Mouse (Mus musculus): ENCODE measurements around the gene Lrrc56. TPM values are rescaled to one million over a fixed set of nuclear protein-coding genes. Genes with fewer than 3 reads are reported as not detected.
A peak's percentile ranks its signal among the peaks of the same experiment; 100 is the strongest.

Gene Lrrc56
- polyA plus RNA-seq, 1 experiment from 2014 or later = 7.1 TPM

DNA sequence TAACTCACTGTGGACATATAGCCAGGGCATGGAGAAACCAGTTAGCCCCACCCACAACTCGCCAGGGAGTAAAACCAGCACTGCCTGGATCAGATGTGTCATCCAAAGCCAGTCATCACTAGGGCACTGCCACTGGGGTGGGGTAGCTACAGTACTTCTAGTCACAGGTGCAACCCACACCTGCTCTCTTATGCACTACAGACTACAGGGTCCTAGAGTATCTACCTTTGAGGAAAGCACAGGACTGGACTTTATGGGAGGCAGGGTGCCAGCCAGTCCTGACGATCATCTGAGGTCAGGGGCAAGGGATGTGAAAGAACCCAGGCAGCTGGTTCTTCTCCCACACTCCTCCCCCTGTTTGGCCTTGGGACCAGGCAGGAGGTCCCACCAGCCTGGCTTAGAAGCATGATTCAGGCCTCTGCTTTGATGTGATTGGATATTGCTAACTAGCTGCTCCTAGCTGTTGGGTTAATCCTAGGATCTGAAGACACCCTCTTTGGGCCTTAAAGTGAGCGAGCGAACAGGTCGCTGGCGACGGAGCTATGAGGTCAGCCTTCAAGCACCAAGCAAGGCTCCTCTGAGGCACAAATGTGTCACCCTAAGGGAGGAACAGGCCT lies 25.9 kb upstream of the Lrrc56 start:
- Histone ChIP-seq H3K4me1 (ENCODE audit: control insufficient read depth, insufficient read depth, low read length) (peaks cover 27% of the 10 kb centered on the region), H3K9ac (ENCODE audit: low read length) (peak overlapping the region; percentile 82), H3K4me3 (replicated peaks; ENCODE audit: low read length) (peak overlapping the region; percentile 71), H3K36me3 (ENCODE audit: control insufficient read depth, insufficient read depth, low read length) (peaks cover 9% of the 10 kb centered on the region; the same call in 1 of the 2 replicates), H3K4me2 (ENCODE audit: low read depth, low read length) (peak overlapping the region; percentile 85), H3K27ac (ENCODE audit: low read length) (peak overlapping the region; percentile 94), H3K9me3 (replicated peaks; ENCODE audit: control insufficient read depth, low read length) (no peaks in the 10 kb centered on the region), H3K27me3 (ENCODE audit: control insufficient read depth, insufficient read depth, low read length) (no peaks in the 10 kb centered on the region)
- WGBS = 7% methylated on average over 7 of the region's 7 CpGs
- ATAC-seq (ENCODE audit: insufficient read depth, low FRiP score) = peak; percentile 5; the same call in 1 of the 2 replicates

DNA sequence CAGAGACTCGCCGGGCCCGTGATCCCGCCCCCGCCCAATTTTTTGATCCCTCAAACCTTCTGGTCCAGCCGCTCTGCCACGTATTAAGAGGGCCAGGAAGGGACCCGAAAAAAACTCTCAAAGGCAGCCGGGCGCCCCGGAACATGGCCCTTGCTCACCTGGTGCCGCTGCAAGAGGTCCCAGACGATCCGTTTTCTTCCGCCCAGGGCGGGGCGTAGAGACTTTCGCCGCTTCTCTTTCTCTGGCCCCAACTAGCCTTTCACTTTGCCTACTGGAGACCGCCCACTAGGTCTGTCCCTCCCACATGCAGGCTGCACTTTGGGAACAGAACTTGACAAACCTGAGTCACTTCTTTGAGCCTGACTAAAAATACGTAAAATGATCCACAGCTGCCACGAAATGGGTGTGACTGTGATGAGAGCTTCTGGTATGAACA lies 25.4 kb upstream of the Lrrc56 start:
- peaks cover 9% of the 10 kb centered on the region; the same call in 1 of the 2 replicates for H3K36me3 ChIP-seq (ENCODE audit: control insufficient read depth, insufficient read depth, low read length)
- peak overlapping the region; percentile 85 for H3K4me2 ChIP-seq (ENCODE audit: low read depth, low read length)
- ATAC-seq (ENCODE audit: insufficient read depth, low FRiP score) = peak; percentile 51
- peak overlapping the region; percentile 82 for H3K9ac ChIP-seq (ENCODE audit: low read length)
- WGBS = under 1% methylated on average over 22 of the region's 22 CpGs
- peak overlapping the region; percentile 94 for H3K27ac ChIP-seq (ENCODE audit: low read length)
- peak overlapping the region; percentile 71 for H3K4me3 ChIP-seq (replicated peaks; ENCODE audit: low read length)
- H3K27me3 ChIP-seq (ENCODE audit: control insufficient read depth, insufficient read depth, low read length) = no peaks in the 10 kb centered on the region
- H3K9me3 ChIP-seq (replicated peaks; ENCODE audit: control insufficient read depth, low read length) = no peaks in the 10 kb centered on the region
- peaks cover 33% of the 10 kb centered on the region for H3K4me1 ChIP-seq (ENCODE audit: control insufficient read depth, insufficient read depth, low read length)

DNA sequence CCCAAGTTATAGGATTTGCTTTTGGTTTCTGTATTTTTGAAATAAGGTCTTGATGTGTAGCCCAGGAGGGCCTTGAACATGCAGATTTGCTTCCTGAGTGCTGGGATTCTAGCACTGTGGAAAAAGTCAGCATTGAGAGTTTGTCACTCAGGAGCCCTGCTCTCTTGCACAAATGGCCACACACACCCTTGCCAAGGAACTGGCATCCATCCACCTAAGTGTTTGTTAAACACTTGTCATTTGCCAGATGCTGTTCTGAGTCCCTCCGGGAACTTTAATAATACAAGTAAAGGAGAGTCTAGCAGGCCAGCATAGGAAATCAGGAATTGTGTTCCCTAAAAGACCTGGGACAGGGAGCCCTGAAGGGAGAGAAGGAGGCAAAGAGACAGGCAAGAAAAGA lies 24.7 kb upstream of the Lrrc56 start:
- H3K9me3 ChIP-seq (replicated peaks; ENCODE audit: control insufficient read depth, low read length) = no peaks in the 10 kb centered on the region
- peaks cover 32% of the 10 kb centered on the region for H3K4me1 ChIP-seq (ENCODE audit: control insufficient read depth, insufficient read depth, low read length)
- H3K36me3 ChIP-seq (ENCODE audit: control insufficient read depth, insufficient read depth, low read length) = peaks cover 3% of the 10 kb centered on the region; the same call in 1 of the 2 replicates
- WGBS = 43% methylated on average over 1 of the region's 1 CpGs
- no peak for ATAC-seq (ENCODE audit: insufficient read depth, low FRiP score)
- H3K27ac ChIP-seq (ENCODE audit: low read length) = peak overlapping the region; percentile 94
- no peak overlapping the region for H3K4me3 ChIP-seq (replicated peaks; ENCODE audit: low read length)
- H3K9ac ChIP-seq (ENCODE audit: low read length) = peak overlapping the region; percentile 82; the same call in 1 of the 2 replicates
- H3K27me3 ChIP-seq (ENCODE audit: control insufficient read depth, insufficient read depth, low read length) = no peaks in the 10 kb centered on the region
- peak overlapping the region; percentile 85 for H3K4me2 ChIP-seq (ENCODE audit: low read depth, low read length)

GRCm38 (mm10) chr7:141169866-141170265 lies 24.1 kb upstream of the Lrrc56 start:
- Histone ChIP-seq H3K36me3 (ENCODE audit: control insufficient read depth, insufficient read depth, low read length) (peaks cover 3% of the 10 kb centered on the region; the same call in 1 of the 2 replicates), H3K27me3 (ENCODE audit: control insufficient read depth, insufficient read depth, low read length) (no peaks in the 10 kb centered on the region), H3K4me3 (replicated peaks; ENCODE audit: low read length) (no peak overlapping the region), H3K4me2 (ENCODE audit: low read depth, low read length) (no peak overlapping the region), H3K4me1 (ENCODE audit: control insufficient read depth, insufficient read depth, low read length) (peaks cover 28% of the 10 kb centered on the region), H3K9me3 (replicated peaks; ENCODE audit: control insufficient read depth, low read length) (no peaks in the 10 kb centered on the region), H3K27ac (ENCODE audit: low read length) (peak overlapping the region; percentile 94), H3K9ac (ENCODE audit: low read length) (peak overlapping the region; percentile 4; the same call in 1 of the 2 replicates)
- ATAC-seq (ENCODE audit: insufficient read depth, low FRiP score) = no peak

- H3K27ac ChIP-seq (ENCODE audit: low read length) = peak within 1 kb of the TSS; percentile 95
- H3K4me2 ChIP-seq (ENCODE audit: low read depth, low read length) = peak within 1 kb of the TSS; percentile 70
- WGBS = 2% methylated on average over 55 of the region's 55 CpGs
- no peaks in the 10 kb centered on the region for H3K27me3 ChIP-seq (ENCODE audit: control insufficient read depth, insufficient read depth, low read length)
- peaks cover 22% of the 10 kb centered on the region for H3K4me1 ChIP-seq (ENCODE audit: control insufficient read depth, insufficient read depth, low read length)
- H3K9me3 ChIP-seq (replicated peaks; ENCODE audit: control insufficient read depth, low read length) = no peaks in the 10 kb centered on the region
- peak within 1 kb of the TSS; percentile 83 for H3K9ac ChIP-seq (ENCODE audit: low read length)
- H3K4me3 ChIP-seq (replicated peaks; ENCODE audit: low read length) = peak within 1 kb of the TSS; percentile 61
- peak; percentile 95 for ATAC-seq (ENCODE audit: insufficient read depth, low FRiP score)
- H3K36me3 ChIP-seq (ENCODE audit: control insufficient read depth, insufficient read depth, low read length) = no peaks in the 10 kb centered on the region
Measured at GRCm38 (mm10) chr7:141172116-141173006, 21.6 kb upstream of the Lrrc56 start, which contains the start of gene Rnh1. Gene Rnh1 (minus strand): TSS chr7:141172857.

GRCm38 (mm10) chr7:141173323-141173850 lies 20.6 kb upstream of the Lrrc56 start:
- Histone ChIP-seq H3K4me1 (ENCODE audit: control insufficient read depth, insufficient read depth, low read length) (peaks cover 16% of the 10 kb centered on the region), H3K36me3 (ENCODE audit: control insufficient read depth, insufficient read depth, low read length) (no peaks in the 10 kb centered on the region), H3K9me3 (replicated peaks; ENCODE audit: control insufficient read depth, low read length) (no peaks in the 10 kb centered on the region), H3K27ac (ENCODE audit: low read length) (peak overlapping the region; percentile 95), H3K9ac (ENCODE audit: low read length) (peak overlapping the region; percentile 83), H3K27me3 (ENCODE audit: control insufficient read depth, insufficient read depth, low read length) (no peaks in the 10 kb centered on the region), H3K4me2 (ENCODE audit: low read depth, low read length) (peak overlapping the region; percentile 70), H3K4me3 (replicated peaks; ENCODE audit: low read length) (peak overlapping the region; percentile 61)
- 67% methylated on average over 5 of the region's 5 CpGs for WGBS
- no peak for ATAC-seq (ENCODE audit: insufficient read depth, low FRiP score)

DNA sequence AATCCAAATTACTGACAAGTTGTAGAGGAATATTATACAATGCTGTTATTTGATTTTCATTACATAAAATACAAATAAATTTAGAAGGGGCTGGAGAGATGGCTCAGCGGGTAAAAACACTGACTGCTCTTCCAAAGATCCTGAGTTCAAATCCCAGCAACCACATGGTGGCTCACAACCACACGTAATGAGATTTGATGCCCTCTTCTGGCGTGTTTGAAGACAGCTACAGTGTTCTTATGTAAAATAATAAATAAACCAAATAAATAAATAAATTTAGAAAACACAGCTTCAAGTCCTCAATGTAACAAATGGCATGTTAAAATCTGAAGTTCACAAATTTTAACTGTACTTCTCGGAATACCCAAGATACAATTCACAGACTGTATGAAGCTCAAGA lies 18.9 kb upstream of the Lrrc56 start:
- H3K4me1 ChIP-seq (ENCODE audit: control insufficient read depth, insufficient read depth, low read length) = peaks cover 6% of the 10 kb centered on the region; the same call in 1 of the 2 replicates
- H3K9me3 ChIP-seq (replicated peaks; ENCODE audit: control insufficient read depth, low read length) = no peaks in the 10 kb centered on the region
- no peaks in the 10 kb centered on the region for H3K27me3 ChIP-seq (ENCODE audit: control insufficient read depth, insufficient read depth, low read length)
- ATAC-seq (ENCODE audit: insufficient read depth, low FRiP score) = no peak
- H3K27ac ChIP-seq (ENCODE audit: low read length) = no peak overlapping the region
- no peak overlapping the region for H3K4me3 ChIP-seq (replicated peaks; ENCODE audit: low read length)
- no peaks in the 10 kb centered on the region for H3K36me3 ChIP-seq (ENCODE audit: control insufficient read depth, insufficient read depth, low read length)
- WGBS = 86% methylated on average over 4 of the region's 4 CpGs
- H3K9ac ChIP-seq (ENCODE audit: low read length) = no peak overlapping the region
- H3K4me2 ChIP-seq (ENCODE audit: low read depth, low read length) = no peak overlapping the region

DNA sequence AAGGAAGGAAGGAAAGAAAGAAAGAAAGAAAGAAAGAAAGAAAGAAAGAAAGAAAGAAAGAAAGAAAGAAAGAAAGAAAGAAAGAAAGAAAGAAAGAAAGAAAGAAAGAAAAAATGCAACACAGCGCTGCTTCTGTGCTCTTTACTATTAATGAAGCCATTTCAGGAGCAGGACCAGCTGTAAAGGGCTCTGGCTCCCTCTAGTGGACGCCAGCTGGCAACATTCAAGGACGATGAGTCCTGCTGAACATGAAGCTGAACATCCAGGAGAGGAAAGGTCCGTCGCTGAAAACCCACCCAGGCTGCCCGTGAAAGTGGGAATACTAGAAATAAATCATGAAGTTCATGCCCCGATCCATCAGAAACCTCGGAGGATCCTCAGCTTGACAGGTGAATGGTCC lies 17.8 kb upstream of the Lrrc56 start:
- Histone ChIP-seq H3K36me3 (ENCODE audit: control insufficient read depth, insufficient read depth, low read length) (no peaks in the 10 kb centered on the region), H3K27ac (ENCODE audit: low read length) (no peak overlapping the region), H3K4me1 (ENCODE audit: control insufficient read depth, insufficient read depth, low read length) (peaks cover 6% of the 10 kb centered on the region; the same call in 1 of the 2 replicates), H3K9ac (ENCODE audit: low read length) (no peak overlapping the region; the same call in 1 of the 2 replicates), H3K27me3 (ENCODE audit: control insufficient read depth, insufficient read depth, low read length) (no peaks in the 10 kb centered on the region), H3K9me3 (replicated peaks; ENCODE audit: control insufficient read depth, low read length) (no peaks in the 10 kb centered on the region), H3K4me2 (ENCODE audit: low read depth, low read length) (no peak overlapping the region), H3K4me3 (replicated peaks; ENCODE audit: low read length) (no peak overlapping the region)
- 0% methylated on average over 8 of the region's 8 CpGs for WGBS
- no peak for ATAC-seq (ENCODE audit: insufficient read depth, low FRiP score)

DNA sequence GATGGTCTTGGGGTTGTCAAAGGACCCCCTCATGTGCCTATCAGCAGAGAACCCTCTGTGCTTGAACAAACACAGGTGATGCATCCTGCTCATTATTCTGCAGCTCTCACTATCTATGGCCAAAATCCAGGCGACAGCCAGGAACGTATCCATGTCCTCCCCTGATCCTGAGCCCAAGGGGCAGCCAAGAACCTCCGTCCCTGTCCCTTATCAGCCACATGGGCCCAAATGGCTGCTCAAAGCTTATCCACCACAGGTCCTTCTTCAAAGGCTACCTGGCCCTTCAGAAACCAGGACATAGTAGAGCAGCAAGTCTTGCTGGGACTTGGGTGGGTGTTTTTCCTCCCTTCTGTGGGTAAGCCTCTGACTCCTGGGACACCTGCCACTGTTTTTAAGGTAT lies 5.8 kb upstream of the Lrrc56 start:
- H3K4me3 ChIP-seq (replicated peaks; ENCODE audit: low read length) = no peak overlapping the region
- no peaks in the 10 kb centered on the region for H3K9me3 ChIP-seq (replicated peaks; ENCODE audit: control insufficient read depth, low read length)
- no peak overlapping the region for H3K4me2 ChIP-seq (ENCODE audit: low read depth, low read length)
- no peak for ATAC-seq (ENCODE audit: insufficient read depth, low FRiP score)
- peaks cover 13% of the 10 kb centered on the region for H3K36me3 ChIP-seq (ENCODE audit: control insufficient read depth, insufficient read depth, low read length)
- no peak overlapping the region for H3K27ac ChIP-seq (ENCODE audit: low read length)
- 79% methylated on average over 3 of the region's 3 CpGs for WGBS
- no peaks in the 10 kb centered on the region for H3K27me3 ChIP-seq (ENCODE audit: control insufficient read depth, insufficient read depth, low read length)
- H3K4me1 ChIP-seq (ENCODE audit: control insufficient read depth, insufficient read depth, low read length) = peaks cover 19% of the 10 kb centered on the region
- no peak overlapping the region for H3K9ac ChIP-seq (ENCODE audit: low read length)
